Mouse (Mus musculus): Measurements from ENCODE around the gene Pxmp4.
A peak's percentile ranks its signal among the peaks of the same experiment; 100 is the strongest.

Gene Pxmp4

GRCm38 (mm10) chr2:154613118-154614115, 9.9 kb upstream of the Pxmp4 start, which contains the start of the genes Zfp341 and 4930519P11Rik:
TSS of gene Zfp341 (plus strand) at chr2:154613297.
TSS of gene 4930519P11Rik (minus strand) at chr2:154613437.
- DNase-seq (ENCODE audit: low spot score): peak; percentile 81

GRCm38 (mm10) chr2:154609050-154609767, 5.7 kb upstream of the Pxmp4 start:
- DNase-seq (ENCODE audit: low spot score): no peak

- no peak for DNase-seq (ENCODE audit: low spot score)
These were observed 3.5 kb upstream of the Pxmp4 start for GRCm38 (mm10) chr2:154606965-154607364.

DNA sequence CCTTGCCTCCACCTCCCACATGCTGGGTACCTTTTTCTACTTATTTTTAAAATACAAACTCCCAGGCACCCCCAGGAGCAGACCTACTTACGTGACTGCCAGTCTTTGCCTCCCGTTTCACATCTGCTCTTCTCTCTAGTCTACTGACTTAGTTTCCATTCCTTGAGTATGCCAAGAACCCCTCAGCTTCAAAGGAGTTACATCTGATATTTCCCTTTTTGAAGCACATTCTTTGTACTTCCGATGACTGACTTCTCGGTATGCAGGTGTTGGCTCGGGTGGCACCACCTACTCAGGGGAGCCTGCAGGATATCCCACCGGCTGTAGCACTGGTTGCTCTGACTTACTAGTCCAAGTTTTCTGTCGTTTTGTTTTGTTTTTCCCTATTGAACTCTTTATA, 648 bp upstream of the Pxmp4 start:
- DNase-seq (ENCODE audit: low spot score): no peak

- no peak for DNase-seq (ENCODE audit: low spot score)
These were observed 386 bp downstream of the Pxmp4 start for GRCm38 (mm10) chr2:154603007-154603637.

GRCm38 (mm10) chr2:154601324-154601723, 2.2 kb downstream of the Pxmp4 start:
- DNase-seq (ENCODE audit: low spot score): no peak

- DNase-seq (ENCODE audit: low spot score): no peak
These were observed 2.9 kb downstream of the Pxmp4 start for GRCm38 (mm10) chr2:154600586-154600985.

DNA sequence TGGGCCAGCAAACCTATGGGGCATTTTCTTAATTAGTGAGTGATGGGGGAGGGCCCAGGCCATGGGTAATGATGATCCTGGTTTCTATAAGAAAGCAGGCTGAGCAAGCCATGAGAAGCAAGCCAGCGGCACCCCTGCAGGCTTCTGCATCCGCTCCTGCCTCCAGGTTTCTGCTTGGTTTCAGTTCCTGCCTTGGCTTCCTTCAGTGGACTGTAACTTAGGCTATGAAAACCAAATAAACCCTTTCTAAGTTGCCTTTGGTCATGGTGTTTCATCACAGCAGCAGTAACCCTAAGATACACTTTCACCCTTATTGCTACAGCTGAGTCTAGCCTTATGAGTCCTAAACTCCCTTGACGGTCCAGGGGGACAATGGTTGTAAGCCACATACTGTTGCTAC, 6.1 kb downstream of the Pxmp4 start:
- no peak for DNase-seq (ENCODE audit: low spot score)

DNA sequence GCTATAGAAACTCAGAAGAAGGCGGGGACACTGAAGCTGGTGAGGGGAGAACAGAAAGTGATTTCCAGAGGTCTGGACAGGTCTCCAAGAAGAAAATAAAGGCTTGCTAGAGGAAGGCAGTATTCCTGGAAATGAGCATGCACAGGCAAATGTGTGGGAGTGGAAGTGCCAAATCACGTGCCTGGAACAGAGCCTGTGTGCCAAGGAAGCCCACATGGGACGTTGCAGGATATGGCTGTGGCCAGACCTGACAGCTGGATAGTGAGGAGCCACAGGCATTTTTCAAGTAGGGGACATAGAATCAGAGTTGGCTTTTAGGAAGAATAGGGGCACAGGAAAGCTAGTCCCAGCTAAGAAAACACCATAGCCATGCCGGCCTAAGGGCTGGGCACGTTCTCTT, 7.7 kb downstream of the Pxmp4 start:
- DNase-seq (ENCODE audit: low spot score): no peak

DNA sequence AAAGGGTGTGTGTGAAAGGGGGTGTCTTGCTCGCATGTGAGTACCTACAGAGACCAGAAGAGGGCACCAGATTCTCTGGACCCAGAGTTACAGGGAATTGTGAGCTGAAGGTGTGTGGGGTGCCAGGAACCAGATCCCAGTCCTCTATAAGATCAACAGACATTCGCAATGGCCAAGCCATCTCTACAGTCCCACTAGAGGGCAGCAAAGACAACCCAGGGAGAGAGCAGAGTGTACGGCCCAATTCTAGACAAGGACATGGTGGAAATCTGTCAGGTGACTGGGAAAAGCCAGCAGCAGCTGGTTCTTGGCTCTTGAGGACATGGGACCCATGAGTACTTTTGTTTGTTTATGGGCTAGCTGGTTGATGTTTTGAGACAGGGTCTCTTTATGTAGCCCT, 10.5 kb downstream of the Pxmp4 start:
- DNase-seq (ENCODE audit: low spot score): peak; percentile 23

GRCm38 (mm10) chr2:154591239-154591638, 12.3 kb downstream of the Pxmp4 start:
- DNase-seq (ENCODE audit: low spot score): no peak

DNA sequence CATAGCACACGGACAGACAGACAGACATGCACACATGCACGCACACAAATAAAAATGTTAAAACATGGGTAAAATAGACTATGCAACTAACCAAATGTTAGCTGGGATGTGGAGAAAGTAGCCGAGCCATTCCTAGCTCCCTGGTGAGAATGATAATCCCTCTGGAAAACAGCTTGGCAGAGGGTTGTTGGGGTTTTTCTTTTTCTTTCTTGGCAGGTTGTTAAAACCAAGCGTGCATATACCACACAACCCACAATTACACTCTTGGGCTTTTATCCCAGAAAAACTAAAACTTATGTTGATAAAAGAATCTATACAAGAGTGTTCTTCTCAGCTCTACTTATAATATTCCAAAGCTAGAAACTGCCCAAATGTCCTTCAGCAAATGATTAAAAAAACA, 14.5 kb downstream of the Pxmp4 start:
- DNase-seq (ENCODE audit: low spot score): no peak

- DNase-seq (ENCODE audit: low spot score): no peak
These were observed 17.1 kb downstream of the Pxmp4 start for GRCm38 (mm10) chr2:154586405-154586804.

GRCm38 (mm10) chr2:154584931-154585601, 18.4 kb downstream of the Pxmp4 start:
- no peak for DNase-seq (ENCODE audit: low spot score)

- no peak for DNase-seq (ENCODE audit: low spot score)
These were observed 19.3 kb downstream of the Pxmp4 start for GRCm38 (mm10) chr2:154583906-154584872.

- no peak for DNase-seq (ENCODE audit: low spot score)
These were observed 22.1 kb downstream of the Pxmp4 start for GRCm38 (mm10) chr2:154581421-154581820.

DNA sequence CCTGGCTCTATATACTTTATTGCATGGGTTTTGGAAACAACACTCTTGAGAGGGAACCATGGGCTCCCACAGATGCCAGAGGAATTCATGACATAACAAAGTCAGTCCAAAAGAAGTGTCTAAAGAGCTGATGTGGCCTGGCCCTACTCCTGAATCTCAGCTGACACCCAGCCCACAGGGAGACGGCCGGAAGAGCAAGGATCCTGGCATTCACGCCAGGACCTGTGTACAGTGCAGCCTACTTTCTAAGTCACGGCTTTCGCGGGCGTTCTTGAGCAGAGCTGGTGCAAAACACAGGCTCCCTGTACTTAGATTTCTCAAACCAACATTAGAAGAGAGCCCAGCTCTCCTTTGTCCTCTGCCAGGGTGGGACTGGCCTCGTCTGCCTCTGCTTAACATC, 22.9 kb downstream of the Pxmp4 start:
- DNase-seq (ENCODE audit: low spot score): no peak

DNA sequence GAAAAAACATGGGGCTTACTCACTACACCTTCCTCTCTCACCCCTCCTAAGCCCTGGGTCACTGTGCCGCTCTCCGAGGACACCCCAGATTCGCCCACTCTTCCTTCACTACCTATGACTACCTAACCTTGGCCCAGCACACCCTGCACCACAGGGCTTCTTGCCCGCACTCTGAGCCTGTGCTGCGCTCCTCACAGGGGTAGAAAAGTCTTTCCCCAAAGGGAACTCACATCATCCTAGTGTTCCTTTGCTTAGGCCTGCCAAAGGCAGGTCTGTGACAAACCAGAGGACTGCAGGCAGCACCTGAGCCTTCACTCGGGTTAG, 25.8 kb downstream of the Pxmp4 start:
- DNase-seq (ENCODE audit: low spot score): no peak

GRCm38 (mm10) chr2:154576876-154577743, 26.4 kb downstream of the Pxmp4 start:
- DNase-seq (ENCODE audit: low spot score): no peak

- no peak for DNase-seq (ENCODE audit: low spot score)
These were observed 29.2 kb downstream of the Pxmp4 start for GRCm38 (mm10) chr2:154574271-154574670.

All from urinary bladder, postnatal 25 days (tissue).